Mouse (Mus musculus) spleen, postnatal 36 days (tissue): Measurements from ENCODE around the gene Rragc.

Experiments
- DNase-seq, 2 experiments: peaks; one replicate each; pipeline ENCODE4 v3.0.0; 2022; ENCODE audit warnings: low spot score in 2 of 2, mixed read lengths in 1 of 2

Gene Rragc

GRCm38 (mm10) chr4:123916748-123917547, at the start of gene Rragc:
TSS of gene Rragc (plus strand) at chr4:123917446.
- DNase-seq: peak; percentile 100

- no peak for DNase-seq
These were observed 23.5 kb upstream of the Rragc start for GRCm38 (mm10) chr4:123893726-123894125.

GRCm38 (mm10) chr4:123894295-123894694, 23.0 kb upstream of the Rragc start:
- no peak for DNase-seq

GRCm38 (mm10) chr4:123898696-123899095, 18.6 kb upstream of the Rragc start:
- peak in 1 of 2 experiments; percentile 15 for DNase-seq

GRCm38 (mm10) chr4:123903432-123903831, 13.8 kb upstream of the Rragc start:
- no peak for DNase-seq

- peak; percentile 99 for DNase-seq
These were observed 12.7 kb upstream of the Rragc start, which contains the start of gene Mycbp for GRCm38 (mm10) chr4:123904333-123905125. TSS of gene Mycbp (plus strand) at chr4:123904832.

GRCm38 (mm10) chr4:123905126-123905668, 12.0 kb upstream of the Rragc start:
- no peak for DNase-seq

- DNase-seq: no peak
These were observed 5.7 kb upstream of the Rragc start for GRCm38 (mm10) chr4:123911503-123911902.

GRCm38 (mm10) chr4:123912431-123912830, 4.8 kb upstream of the Rragc start:
- DNase-seq: no peak

GRCm38 (mm10) chr4:123917548-123918140, 398 bp downstream of the Rragc start, which contains the start of gene 4930535I16Rik:
TSS of gene 4930535I16Rik (minus strand) at chr4:123918022.
- DNase-seq: peak in 1 of 2 experiments; percentile 22

GRCm38 (mm10) chr4:123918851-123919250, 1.6 kb downstream of the Rragc start:
- no peak for DNase-seq

- no peak for DNase-seq
These were observed 3.9 kb downstream of the Rragc start for GRCm38 (mm10) chr4:123921055-123921565.

- DNase-seq: peak; percentile 47 to 56
These were observed 10.7 kb downstream of the Rragc start for GRCm38 (mm10) chr4:123927961-123928360.

GRCm38 (mm10) chr4:123929994-123930393, 12.7 kb downstream of the Rragc start:
- DNase-seq: no peak

GRCm38 (mm10) chr4:123934306-123934705, 17.1 kb downstream of the Rragc start:
- DNase-seq: no peak

- DNase-seq: no peak
These were observed 18.8 kb downstream of the Rragc start for GRCm38 (mm10) chr4:123936059-123936458.

- DNase-seq: peak; percentile 46 to 57
These were observed 22.6 kb downstream of the Rragc start for GRCm38 (mm10) chr4:123939838-123940237.

- DNase-seq: peak; percentile 4 to 29
These were observed 23.6 kb downstream of the Rragc start for GRCm38 (mm10) chr4:123940878-123941277.

GRCm38 (mm10) chr4:123946701-123947100, 29.5 kb downstream of the Rragc start:
- no peak for DNase-seq

- no peak for DNase-seq
These were observed 29.9 kb downstream of the Rragc start for GRCm38 (mm10) chr4:123947149-123947548.

- no peak for DNase-seq
These were observed 31.7 kb downstream of the Rragc start for GRCm38 (mm10) chr4:123948901-123949300.

- DNase-seq: no peak
These were observed 32.4 kb downstream of the Rragc start for GRCm38 (mm10) chr4:123949649-123950048.
